Mouse (Mus musculus) MN1 (cell line): ENCODE results near the gene Slc22a23.

Source experiments
- DNase-seq: peaks from one replicate; pipeline ENCODE4 v3.0.0-alpha.2; 2016; ENCODE audit warnings: low spot score

The Slc22a23 gene

DNA sequence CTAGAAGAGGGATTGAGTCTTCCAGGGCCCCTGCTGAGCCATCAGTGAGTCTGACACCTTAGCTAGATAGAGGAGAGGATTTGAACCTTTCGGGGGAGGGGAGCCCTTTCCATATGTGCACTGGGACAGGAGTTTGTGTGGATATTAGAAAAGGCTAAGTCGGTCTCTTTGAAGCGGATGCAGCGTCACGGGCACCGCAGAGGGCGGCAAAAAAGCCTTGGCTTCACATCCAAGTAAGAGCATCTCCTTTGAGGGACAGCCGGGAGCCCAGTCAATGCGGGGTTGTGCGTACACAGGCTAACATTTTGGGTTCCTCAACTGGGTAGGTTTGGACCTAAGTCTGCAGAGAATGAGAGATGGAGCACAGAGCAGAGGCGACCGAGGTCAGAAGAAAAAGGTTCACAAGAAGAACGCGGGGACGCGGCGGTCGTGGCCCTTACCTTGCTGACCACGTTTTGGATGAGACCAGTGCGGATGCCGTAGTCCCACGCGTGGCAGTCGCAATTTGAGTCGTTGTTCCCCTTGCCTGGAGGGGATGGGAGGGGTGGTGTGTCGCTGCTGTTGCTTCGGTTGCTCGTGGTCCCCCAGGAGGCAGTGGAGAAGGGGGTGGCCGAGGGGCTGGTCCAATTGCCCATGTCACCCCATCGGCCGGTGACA lies 1.1 kb downstream of the Slc22a23 start:
- DNase-seq: no peak

GRCm38 (mm10) chr13:34342286-34342890 lies 2.6 kb downstream of the Slc22a23 start:
- no peak for DNase-seq

DNA sequence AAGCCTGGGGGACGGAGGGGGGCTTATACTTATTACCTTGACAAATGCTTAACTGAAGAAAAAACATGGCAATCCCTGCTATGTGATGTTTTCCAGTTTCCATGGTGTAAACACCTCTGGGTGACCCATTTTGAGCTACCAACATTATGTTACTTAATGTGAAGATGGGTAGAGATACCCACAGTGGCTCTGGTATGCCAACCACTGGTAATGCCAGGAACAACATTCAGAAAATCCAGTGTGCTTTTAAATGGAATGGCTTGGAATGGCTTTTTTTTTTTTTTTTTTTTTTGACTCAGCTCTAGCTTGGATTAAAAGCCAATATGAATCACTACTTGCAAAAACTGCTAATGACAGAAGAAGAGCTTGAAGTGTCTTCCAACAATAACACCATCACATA lies 8.1 kb downstream of the Slc22a23 start:
- DNase-seq: no peak

DNA sequence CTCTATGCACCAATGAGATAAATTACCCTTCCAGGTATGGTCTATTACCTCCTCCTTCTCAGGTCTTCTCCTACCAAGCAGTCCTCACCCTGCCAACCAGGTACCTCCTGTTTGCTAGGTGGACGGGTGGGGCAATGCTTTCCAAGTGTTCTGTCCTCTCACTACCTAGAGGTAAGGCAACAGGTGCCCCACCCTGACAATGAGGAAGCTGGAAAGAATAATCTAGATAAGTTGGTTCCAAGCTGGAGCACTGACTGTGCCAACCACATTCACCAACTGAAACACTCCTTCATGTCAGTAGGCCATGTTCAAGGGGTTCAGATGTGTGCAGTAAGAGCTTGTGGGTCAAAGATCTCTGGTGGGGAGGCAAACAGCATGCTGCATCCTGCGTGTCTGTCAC lies 10.1 kb downstream of the Slc22a23 start:
- no peak for DNase-seq

- peak; percentile 56 for DNase-seq
These were observed 12.2 kb downstream of the Slc22a23 start for GRCm38 (mm10) chr13:34332762-34333161.

DNA sequence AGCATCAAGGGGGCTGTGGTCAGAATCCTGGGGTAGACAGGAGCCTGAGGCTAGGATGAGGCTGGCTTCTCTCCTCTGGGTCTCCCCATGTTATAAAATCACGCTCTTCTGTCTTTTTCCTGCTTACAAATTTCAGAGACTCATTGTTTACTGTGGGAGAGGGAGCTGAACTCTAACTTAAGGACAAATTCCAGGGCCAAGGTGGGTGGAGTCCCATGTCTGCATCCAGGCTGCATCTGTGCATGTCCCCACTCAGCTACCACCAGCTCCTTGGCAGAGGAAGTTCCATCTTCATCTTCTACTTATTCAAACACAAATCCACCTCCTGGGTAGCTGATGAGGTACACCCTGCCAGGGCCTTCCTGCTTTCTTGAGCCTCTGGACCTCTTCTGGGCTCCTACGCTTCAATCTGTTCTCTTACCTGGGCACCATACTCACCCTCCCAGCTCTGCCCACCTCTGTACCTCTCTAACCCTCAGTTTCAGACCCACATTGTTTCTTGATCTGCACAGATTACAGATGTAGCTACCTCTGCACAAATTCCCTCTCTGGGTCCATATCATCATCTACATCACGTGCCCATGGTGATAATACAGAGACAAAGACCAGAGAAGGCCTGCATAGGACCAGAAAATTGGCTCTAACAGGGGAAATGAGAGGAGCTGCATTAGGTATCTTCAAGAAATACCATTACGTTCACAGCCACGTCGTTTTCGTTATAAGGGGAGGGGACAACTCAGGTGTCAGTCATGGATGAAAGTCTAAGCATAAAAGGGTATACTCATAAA lies 13.4 kb downstream of the Slc22a23 start:
- no peak for DNase-seq

DNA sequence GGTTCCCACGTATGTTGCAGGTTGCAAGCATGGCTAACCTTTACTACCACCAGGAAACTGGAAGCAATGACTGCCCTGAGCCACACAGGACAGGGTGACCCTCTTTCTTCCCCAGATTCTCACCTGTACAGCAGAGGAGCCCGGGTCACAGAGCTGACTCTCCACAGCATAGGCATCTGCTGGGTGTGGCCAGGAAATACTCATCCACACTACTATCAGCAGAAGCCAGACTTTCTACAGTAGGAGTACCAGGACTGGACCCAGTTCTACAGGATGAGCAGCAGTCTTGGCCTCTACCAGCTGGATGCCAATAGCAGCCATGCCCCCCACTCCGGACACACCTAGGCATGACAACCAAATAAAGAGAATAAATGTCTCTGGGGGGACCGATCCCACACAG lies 15.4 kb downstream of the Slc22a23 start:
- no peak for DNase-seq

- no peak for DNase-seq
These were observed 18.0 kb downstream of the Slc22a23 start for GRCm38 (mm10) chr13:34326992-34327391.

DNA sequence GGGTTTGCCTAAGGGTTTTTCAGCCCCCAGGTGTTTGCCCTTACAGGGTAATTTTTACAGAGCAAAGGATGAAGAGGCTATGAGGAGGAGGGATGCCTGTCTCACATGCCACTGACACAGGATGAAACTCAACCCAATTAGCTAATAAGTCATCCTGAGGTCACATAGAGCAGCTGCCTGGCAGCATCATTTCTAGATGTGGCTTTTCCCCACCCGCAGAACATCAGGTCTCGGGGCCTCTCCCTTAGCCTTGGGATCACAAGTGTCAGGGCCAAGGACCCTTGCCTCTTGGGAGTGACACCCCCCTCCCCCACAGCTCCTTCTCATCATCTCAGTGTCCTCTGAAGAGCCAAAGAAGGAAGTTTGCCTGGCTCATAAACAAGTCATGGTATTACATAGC lies 21.6 kb downstream of the Slc22a23 start:
- no peak for DNase-seq

- no peak for DNase-seq
These were observed 24.5 kb downstream of the Slc22a23 start for GRCm38 (mm10) chr13:34320482-34320881.

DNA sequence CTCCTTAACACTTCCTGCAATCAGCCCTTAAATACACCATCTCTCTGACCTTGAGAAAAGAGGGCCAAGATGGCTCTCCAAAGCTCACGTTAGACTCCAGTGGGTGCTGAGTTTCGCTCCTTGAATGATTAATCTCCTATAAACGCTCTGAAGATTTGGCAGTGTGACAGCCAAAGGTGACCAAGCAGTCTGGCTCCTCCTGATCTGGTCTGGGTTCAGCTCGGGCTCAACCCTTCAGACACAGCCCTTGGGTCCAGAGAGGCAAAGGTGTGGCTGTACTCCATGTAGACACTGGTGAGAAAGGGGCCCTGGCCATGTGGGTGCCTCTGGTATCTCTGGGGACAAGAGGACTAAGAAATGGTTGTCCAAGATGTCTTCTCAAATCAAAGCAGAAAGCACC lies 27.9 kb downstream of the Slc22a23 start:
- DNase-seq: no peak

- no peak for DNase-seq
These were observed 28.5 kb downstream of the Slc22a23 start for GRCm38 (mm10) chr13:34316511-34316910.

- peak; percentile 55 for DNase-seq
These were observed 31.9 kb downstream of the Slc22a23 start for GRCm38 (mm10) chr13:34313033-34313491.

DNA sequence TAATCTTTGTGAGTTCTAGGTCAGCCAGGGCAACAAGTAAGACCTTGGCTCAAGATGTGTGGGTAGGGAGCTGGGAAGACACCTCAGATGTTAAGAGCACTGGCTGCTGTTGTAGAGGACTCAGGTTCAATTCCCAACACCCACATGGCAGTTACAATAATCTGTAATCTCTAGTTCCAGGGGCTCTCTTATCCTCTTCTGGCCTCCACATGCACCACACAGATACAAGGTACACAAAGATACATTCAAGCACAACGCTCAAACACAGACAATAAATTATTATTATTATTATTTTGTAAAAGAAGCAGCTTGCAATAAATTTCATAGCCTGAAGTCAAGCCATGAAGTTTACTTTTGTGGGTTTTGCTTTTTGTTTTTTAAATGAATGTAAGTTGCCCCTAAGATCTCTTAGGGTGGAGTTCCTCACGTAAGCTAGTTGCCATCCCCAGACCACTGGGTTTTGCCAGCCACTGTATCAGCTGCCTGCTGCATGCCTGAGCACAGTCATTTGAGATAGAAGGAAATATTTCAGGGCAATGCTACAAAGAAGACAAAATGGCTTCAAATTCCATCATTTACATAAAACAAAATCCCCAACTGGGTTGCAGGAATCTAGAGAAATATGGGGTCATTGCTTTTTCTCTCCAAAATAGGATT lies 32.5 kb downstream of the Slc22a23 start:
- no peak for DNase-seq

DNA sequence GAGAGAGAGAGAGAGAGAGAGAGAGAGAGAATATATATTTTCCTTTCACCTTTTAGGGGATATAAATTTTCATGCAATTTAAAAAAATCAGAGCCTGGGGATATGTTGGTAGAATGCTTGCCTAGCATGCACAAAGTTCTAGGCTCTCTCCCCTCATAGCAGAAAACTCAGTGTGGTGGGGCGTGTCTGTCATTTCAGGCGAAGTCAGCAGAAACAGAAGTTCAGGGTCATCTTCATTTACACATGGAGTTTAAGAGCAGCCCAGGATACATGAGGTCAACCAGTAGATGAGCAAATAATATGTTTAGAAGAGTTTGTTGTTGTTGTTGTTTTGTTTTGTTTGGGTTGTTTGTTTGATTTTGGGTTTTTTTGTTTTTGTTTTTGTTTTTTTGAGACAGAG lies 33.4 kb downstream of the Slc22a23 start:
- no peak for DNase-seq

- no peak for DNase-seq
These were observed 36.4 kb downstream of the Slc22a23 start for GRCm38 (mm10) chr13:34308604-34308927.

GRCm38 (mm10) chr13:34307696-34308603 lies 37.0 kb downstream of the Slc22a23 start:
- no peak for DNase-seq

DNA sequence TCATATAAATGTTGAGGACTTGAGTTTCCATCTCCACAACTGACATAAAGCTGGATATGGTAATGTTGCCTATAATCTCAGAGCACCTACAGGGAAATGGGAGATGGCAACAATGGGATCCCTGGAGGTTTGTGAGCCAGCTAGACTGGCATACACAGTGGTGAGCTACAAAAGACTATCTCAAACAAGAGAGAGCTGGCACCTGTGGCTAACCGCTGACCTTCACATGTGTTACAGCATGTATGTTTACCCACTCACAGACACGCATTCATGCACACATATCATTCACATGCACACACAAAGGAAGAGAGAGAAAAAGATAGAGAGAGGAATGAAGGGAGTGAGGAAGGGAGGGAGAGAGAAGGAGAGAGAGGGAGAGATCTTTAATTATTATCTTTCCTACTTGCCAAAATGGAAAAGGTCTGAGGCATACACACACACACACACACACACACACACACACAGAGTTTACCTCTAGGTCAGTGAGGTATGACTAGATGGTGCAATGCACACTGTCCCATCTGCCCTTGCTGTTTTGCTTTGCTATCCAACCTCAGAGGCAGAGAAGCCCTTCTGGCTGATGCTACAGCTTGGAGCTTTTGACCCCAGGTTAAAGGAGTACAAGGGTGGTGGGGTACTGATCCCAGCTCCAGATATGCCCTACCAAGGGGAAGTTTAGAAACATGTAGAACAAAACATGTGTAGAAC lies 38.9 kb downstream of the Slc22a23 start:
- no peak for DNase-seq

DNA sequence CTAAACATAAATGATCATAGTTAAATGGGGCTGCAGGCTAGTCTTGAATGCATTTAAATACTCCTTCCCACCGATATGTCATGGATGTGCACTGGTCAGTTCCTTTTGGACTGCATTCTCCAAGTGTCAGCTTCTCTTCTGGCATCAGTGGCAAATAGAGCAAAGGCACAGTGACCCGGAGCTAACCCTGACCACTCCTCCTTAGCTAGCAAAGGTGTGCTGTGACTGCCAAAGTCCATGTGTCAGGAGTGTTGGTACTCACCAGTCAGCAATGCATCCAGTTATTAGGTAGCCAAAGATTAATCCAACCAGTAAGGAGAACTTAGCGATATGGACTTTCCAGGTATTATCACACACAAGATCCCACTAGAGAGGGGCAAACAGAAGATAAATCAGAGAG lies 40.1 kb downstream of the Slc22a23 start:
- no peak for DNase-seq

DNA sequence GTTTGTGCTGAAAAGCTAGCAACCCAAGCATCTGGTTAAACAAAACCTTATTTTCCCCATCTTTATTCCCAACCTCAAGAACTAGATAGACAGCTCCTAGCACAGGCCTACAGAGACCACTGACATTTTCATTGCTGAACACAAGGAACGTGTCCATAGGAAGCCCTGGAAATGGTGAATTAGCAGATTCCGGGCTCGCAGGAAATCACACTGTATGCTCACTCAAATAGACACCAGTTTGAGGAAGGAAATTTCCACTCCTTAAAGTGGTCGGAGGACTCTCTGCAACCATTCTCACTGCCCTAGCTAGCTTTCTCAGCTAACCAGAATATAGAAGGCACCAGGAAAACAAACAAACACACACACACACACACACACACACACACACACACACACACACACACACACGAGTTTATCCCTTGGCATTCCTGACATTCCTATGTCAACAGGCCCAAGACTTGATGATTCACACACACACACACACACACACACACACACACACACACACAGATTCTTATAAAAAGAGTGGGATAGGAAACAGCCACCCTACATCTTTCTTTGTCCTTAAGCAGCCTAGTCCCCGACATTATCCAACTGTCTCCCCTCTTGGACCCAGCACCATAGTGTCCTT lies 41.5 kb downstream of the Slc22a23 start:
- no peak for DNase-seq

DNA sequence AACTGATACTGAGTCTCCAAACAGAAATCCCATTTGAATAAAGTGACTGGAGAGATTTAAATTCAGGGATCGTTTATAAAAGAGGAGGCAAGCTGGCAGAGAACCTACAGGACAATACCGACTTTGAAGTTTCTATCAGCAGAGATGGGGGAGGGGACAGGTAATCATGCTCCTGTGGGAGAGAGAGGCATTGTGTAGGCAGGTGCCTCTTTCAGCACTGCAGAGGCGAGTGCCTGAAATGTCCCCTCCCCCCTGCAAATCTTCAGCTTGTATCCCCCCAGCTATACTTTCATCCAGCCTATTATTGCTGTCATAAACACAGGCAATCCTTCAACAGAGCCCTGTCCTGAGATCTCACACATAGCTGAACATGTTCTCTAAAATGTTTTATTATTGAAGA lies 43.4 kb downstream of the Slc22a23 start:
- DNase-seq: no peak
